Mouse (Mus musculus) brain, embryonic 14.5 days (tissue): ENCODE measurements around the gene Gm14399.
"Not testable (repeated sequence)": the region's sequence is repeated elsewhere in the genome, so short reads cannot be mapped to it uniquely, and the experiment has no call there.

ENCODE experiments used
- CTCF ChIP-seq: fragments of 200-500 bp; IDR thresholded peaks from 2 replicates; pipeline ENCODE4 v1.5.1; 2012; ENCODE audit warnings: inconsistent platforms, mild to moderate bottlenecking, moderate library complexity, borderline replicate concordance; ENCODE audit not compliant: insufficient read depth, insufficient read length; ENCODE audit errors: extremely low read depth
- POLR2A ChIP-seq: fragments of 200-500 bp; IDR thresholded peaks from 2 replicates; pipeline ENCODE4 v1.6.1; 2012; ENCODE audit warnings: mild to moderate bottlenecking, inconsistent platforms, borderline replicate concordance; ENCODE audit not compliant: poor library complexity, insufficient read depth, insufficient read length, severe bottlenecking; ENCODE audit errors: extremely low read depth

DNA sequence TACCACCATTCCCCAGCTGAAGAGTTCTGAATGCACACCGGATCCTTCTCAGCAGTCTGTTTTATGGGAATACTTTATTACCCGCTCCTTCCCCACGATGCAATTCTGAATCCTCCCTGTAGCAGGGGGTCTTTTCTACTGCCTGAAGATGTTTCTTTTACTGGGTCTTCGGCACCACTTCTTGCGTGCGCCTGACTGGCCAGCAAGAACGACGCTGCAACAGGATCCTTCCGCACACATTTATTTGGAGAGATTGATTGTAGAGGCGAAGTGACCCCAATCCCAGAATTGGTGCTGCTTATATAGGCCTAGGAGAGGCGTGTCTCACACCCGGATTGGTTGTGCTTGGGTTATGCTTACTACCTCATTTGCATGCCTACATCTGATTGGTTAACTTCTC, 23.3 kb upstream of the Gm14399 start:
- TF ChIP-seq CTCF, POLR2A: not testable (repeated sequence)
